Mouse (Mus musculus) kidney, postnatal 25 days (tissue): ENCODE data around the gene Brd3.
A peak's percentile ranks its signal among the peaks of the same experiment; 100 is the strongest.

Source experiments
- DNase-seq, 2 experiments: peaks; one replicate each; pipeline ENCODE4 v3.0.0; 2021; ENCODE audit warnings: mixed read lengths in 2 of 2

Brd3 gene

GRCm38 (mm10) chr2:27469292-27469990 lies 38.0 kb downstream of the Brd3 start:
- DNase-seq, result no peak

DNA sequence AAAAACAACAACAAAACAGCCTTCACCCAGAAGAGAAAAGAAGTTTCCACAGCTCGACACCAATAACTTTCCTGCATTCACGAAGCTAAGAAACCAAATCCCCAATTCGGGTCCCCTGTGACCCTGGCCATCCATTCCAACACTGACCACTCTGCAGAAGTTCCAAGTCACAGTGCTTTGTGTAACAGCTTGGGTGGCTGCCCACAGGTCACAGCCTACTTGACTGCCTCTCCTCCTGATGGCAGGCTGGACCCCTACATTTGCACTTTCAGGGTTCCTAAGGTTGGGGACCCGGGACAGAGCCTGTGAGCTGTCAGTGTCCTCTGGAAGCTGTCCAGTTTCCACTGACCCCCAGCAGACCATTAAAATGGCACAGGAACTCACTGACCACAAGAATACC lies 44.6 kb downstream of the Brd3 start:
- peak in 1 of 2 experiments; percentile 48 for DNase-seq

DNA sequence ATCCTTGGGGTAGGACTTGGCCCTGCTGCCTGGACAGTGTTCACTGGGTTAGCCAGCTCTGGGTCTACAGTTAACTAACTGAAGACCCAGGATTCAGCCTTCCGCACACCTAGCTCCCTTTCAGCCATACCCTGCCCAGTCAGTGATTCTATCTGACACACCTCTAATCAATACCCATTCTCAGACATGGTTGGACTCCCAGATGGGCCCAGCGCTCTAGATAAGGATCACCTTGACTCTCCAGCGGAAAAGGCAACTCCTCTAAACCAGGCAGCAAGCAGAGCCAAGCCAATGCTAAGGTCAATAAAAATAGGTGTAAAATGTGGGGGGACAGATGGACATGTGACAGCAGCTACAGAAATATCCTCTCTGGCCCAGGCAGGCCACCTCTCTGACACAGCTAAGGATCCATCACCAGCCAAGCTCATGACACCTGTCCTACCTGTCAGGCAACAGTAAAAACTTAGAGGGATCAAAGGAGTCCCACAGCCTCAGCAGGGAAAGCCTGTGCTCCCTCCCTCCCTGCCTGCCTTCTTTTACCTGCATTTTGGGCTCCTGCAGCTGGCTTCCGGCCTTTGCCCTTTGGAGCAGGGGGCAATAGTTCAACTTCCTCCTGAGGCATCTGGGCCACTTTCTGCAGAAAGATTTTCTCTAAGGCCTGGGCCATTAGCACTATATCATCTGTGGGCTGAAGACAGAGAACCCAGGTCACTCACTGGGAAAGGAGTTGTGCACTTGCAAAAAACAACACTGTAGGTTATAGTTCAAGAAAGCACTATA lies 45.4 kb downstream of the Brd3 start:
- peak; percentile 90 for DNase-seq

- DNase-seq, result no peak
These were observed 46.8 kb downstream of the Brd3 start for GRCm38 (mm10) chr2:27460651-27461050.

DNA sequence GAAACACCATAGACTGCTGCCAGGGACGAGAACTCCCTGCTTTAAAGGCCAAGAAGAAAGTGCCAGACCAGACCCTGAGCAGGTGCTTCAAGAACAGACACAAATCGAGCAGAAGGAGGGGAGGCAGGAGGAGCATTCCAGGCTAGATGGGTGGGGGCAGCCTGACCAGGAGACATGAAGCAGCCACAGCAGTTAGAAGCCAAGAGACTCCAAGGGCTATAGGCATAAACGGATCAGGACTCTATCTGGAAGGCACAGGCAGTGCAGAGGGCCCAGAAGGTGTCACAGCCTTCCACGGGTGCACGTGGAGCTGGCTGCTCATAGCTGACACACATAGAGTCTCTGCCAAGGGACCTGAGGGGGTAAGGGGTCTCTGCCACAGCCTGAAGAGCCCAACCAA lies 47.3 kb downstream of the Brd3 start:
- DNase-seq, result no peak

DNA sequence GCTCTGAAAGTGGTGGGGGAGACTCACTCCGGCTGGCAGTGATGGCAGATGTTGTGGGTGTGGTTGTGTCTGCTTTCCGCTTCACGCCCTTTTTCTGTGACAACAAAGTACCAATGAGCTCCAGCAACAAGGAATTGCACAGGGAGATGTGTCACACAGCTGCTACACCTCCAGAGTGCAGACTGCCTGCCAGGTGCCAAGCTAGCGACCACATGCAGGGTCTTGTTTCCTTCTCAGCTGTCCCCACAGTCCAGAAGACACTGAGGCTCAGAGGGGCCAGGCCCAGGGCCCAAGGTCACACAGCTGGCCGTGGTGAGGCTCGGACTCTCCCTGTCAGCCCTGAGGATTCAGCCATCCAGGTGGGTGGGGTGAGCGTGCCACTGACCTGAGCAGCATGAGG lies 47.7 kb downstream of the Brd3 start:
- no peak for DNase-seq

GRCm38 (mm10) chr2:27450226-27450625 lies 57.2 kb downstream of the Brd3 start:
- DNase-seq, result no peak

DNA sequence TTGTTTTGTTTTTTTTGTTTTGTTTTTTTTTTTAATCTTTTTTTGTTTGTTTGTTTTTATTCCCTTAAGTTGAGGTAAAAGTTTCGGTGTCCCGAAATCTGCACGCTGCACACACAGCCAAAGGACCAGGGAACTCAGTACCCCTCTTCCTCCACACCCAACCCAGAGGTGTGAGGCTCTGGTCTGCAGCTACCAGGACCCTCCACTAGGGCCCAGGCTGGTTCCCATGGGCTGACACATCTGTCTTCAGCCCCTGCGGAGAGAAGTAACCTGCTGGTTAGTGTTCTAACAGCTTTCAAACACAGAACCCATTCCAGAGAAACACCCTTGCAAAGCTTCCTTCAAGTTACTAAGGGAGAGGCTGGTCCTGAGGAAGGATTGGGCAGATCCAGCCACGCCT lies 59.7 kb downstream of the Brd3 start:
- DNase-seq, result no peak

GRCm38 (mm10) chr2:27446812-27447211 lies 60.6 kb downstream of the Brd3 start:
- DNase-seq, result no peak

GRCm38 (mm10) chr2:27445910-27446309 lies 61.6 kb downstream of the Brd3 start:
- no peak for DNase-seq

DNA sequence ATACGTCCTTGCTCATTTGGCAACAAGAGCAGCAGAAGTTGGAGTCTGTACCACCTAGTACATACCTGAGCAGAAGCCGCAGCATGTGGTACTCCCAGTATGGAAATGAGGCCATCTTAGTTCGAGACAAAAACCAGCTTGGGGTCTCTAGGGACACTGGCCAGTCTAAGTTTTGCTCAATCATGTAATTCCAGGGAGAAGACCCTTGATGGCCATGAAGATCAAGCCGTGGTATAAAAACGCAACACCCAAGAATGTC lies 64.1 kb downstream of the Brd3 start:
- no peak for DNase-seq

DNA sequence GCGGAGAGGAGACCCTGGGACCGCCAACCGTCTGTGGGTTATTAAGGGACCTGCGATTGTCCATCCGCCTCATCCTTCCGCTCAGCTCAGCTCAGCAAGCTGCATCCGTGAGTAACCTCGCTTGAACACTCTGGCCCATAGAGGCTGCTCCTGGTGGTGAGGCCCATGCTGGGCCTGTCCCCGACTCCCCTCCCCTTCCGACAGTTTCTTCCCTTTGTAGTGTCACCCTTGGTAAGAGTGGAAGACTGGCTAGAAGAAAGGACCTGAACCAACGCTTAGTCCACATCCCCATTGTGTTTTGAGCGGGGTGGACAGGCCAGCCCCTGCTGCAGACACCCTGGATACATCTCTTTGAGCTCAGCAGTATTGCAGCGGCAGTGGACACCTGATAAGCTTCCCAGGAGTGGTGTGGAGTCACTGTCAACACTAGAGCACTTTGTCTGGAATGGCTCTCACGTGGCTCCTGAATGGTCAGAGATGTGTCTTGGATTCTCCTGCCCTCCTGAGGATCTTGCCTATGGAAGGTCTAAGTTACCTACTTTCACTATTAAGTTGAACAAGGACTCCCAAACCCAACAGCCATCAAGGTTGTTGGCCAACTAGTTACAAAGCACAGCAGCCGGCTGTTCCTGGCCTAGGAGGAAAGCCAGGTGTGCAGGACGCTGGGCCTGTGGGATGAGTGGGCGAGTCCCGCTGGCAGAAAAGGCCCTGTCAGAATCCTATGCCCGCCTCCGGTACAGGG lies 64.6 kb downstream of the Brd3 start:
- DNase-seq, result peak in 1 of 2 experiments; percentile 18

GRCm38 (mm10) chr2:27441767-27442707 lies 65.4 kb downstream of the Brd3 start, which contains the start of gene Brd3os:
Brd3os (plus strand) TSS chr2:27442324.
- peak; percentile 99 for DNase-seq

- no peak for DNase-seq
These were observed 69.2 kb downstream of the Brd3 start for GRCm38 (mm10) chr2:27438281-27438680.

DNA sequence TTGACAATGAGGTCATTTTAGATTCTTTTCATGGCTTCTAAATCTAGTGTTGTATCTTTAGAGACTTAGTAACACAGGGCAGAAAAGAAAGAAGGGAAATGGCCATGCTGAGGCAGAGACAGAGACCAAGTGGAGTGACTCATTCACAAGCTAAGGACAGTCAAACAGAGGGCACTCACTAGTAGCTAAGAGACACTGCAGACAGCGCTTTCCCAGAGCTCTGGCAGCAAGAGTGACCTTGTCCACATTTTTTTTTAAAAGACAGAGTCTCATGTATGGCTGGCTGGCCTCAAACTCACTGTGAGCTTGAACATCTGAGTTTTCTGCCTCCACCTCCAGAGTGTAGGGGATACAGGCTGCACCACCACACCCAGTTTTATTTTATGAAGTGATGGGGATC lies 69.6 kb downstream of the Brd3 start:
- DNase-seq, result no peak

DNA sequence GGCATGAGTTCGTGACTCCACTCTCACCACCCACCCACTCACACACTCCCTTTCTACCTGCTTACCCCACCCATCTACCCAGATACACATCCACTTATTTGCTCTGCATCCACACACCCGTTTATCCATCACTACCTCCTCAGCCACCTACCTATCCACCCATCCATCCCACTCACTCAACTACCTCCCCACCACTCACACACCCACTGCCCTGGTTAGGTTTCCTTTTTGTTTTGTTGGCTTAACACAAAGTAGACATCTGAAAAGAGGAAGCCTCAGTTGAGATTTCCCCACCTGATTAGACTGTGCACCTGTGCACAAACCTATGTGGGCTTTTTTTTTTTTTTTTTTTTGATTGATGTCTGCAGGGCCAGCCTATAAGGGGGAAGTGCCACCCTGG lies 74.9 kb downstream of the Brd3 start:
- DNase-seq, result no peak

DNA sequence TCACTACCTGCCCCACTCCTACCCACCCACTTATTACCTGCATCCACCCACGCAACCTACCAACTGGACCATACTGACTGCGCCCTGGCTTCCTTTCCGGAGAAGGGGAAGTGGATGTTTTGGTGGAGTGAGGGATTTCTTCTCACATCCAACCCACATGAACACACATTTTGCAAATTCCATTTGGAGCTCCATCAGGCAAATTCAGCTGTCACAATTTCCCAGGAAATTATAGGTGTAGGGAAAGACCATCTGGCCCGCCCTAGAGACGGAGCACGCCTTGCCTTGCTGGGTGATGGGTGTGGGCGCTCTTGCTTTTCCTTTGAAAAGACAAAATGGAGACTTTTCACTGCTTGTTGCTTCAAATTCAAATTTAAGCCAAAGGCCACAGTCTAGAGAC lies 76.8 kb downstream of the Brd3 start:
- no peak for DNase-seq

DNA sequence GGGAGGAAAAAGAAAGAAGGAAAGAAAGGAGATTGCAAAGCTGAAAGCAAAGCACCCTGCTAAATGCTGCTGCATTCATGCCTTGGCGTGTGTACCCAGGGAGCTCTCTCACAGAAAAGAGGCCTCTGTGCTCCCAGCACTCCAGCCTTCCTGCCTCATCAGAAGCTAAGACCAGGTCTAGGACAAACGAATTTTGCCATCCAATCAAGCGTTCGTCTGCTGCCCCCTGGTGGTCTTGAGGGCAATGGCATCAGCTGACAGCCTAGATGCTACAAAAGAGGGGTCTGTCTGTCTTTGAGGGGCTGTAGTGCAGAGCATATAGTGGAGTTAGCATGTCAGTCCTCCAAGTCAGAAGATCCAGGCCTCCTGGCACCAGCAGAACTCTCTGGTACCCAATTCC lies 79.4 kb downstream of the Brd3 start:
- DNase-seq, result peak; percentile 83 to 87

DNA sequence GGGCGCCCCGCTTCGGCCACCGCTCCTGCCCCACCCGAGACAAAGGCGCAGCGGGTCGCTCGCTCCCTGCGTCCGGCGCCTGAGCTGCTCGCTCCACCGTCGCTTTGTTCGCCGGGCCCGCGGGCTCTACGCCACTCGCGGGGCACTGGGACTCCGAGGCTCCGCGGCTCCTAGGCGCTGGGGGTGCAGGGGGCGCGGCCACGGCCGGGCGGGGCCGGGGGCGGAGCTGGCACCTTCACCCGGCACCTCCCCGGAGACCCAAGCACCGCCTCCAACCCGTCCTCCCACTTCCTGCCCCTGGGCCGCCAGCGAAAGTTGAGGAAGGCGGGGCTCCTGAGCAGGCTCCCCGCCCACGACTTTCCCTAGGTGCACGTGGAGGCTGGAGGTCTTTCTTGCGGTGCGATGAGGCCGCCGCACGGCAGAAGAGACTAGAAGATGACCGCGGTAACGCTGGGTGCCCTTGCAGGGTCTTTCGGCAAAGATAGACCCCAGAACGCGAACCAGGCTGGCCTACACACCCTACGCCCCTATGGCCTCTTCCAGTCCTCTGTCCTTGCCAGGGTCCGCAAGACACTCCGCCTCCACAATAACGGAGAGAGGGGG lies 80.5 kb downstream of the Brd3 start, which contains the start of gene Vav2:
Gene Vav2, minus strand, starts transcription at position 179 of the 603 bp plus-strand sequence.
- DNase-seq, result peak; percentile 94 to 97

GRCm38 (mm10) chr2:27426406-27426854 lies 81.0 kb downstream of the Brd3 start:
- DNase-seq, result peak; percentile 75 to 89

- DNase-seq, result peak; percentile 23 to 61
These were observed 81.6 kb downstream of the Brd3 start for GRCm38 (mm10) chr2:27425751-27426405.
